Mouse (Mus musculus) kidney, embryonic 14.5 days (tissue): ENCODE data around the gene Natd1. TPM values are rescaled to one million over a fixed set of nuclear protein-coding genes. Genes with fewer than 3 reads are reported as not detected.
"Not testable (repeated sequence)": the region's sequence is repeated elsewhere in the genome, so short reads cannot be mapped to it uniquely, and the experiment has no call there.

Experiments used
- ATAC-seq: fragments of 200-750 bp; cut with Nextera tagmentation; 2 replicates; pipeline ENCODE4 v1.8.0; 2017; ENCODE audit warnings: moderate number of reproducible peaks, mild to moderate bottlenecking, moderate TSS enrichment, moderate library complexity; ENCODE audit not compliant: low FRiP score, low TSS enrichment
- H3K27ac ChIP-seq: fragments of 300-500 bp; sonication (generic); 2 replicates; pipeline ENCODE4 v1.5.1; 2014; ENCODE audit warnings: low read depth, mild to moderate bottlenecking, low read length, moderate library complexity, mixed read lengths
- H3K27me3 ChIP-seq: fragments of 300-500 bp; sonication (generic); 2 replicates; pipeline ENCODE4 v1.6.1; 2014; ENCODE audit warnings: mild to moderate bottlenecking, low read length; ENCODE audit not compliant: control insufficient read depth, insufficient read depth
- H3K36me3 ChIP-seq: fragments of 300-500 bp; sonication (generic); 2 replicates; pipeline ENCODE4 v1.6.1; 2014; ENCODE audit warnings: low read length, mixed read lengths; ENCODE audit not compliant: control insufficient read depth, insufficient read depth
- H3K4me1 ChIP-seq: fragments of 300-500 bp; sonication (generic); 2 replicates; pipeline ENCODE4 v1.6.1; 2014; ENCODE audit warnings: low read length, mixed read lengths; ENCODE audit not compliant: control insufficient read depth, insufficient read depth
- H3K4me2 ChIP-seq: fragments of 300-500 bp; sonication (generic); replicated peaks from 2 replicates; pipeline ENCODE4 v1.6.1; 2014; ENCODE audit warnings: low read depth, mild to moderate bottlenecking, low read length
- H3K4me3 ChIP-seq: fragments of 300-500 bp; sonication (generic); 2 replicates; pipeline ENCODE4 v1.5.1; 2014; ENCODE audit warnings: mild to moderate bottlenecking, low read length
- H3K9ac ChIP-seq: fragments of 300-500 bp; sonication (generic); 2 replicates; pipeline ENCODE4 v1.6.1; 2014; ENCODE audit warnings: low read depth, mild to moderate bottlenecking, low read length, moderate library complexity
- H3K9me3 ChIP-seq: fragments of 300-500 bp; sonication (generic); 2 replicates; pipeline ENCODE4 v1.6.1; 2016; ENCODE audit warnings: low read length; ENCODE audit not compliant: control insufficient read depth
- WGBS: fragments of 180-500 bp; shearing (Covaris S2); extraction: QIAGEN DNeasy Blood & Tissue Kit; methylation state at CpG from one replicate; pipeline ENCODE4 v1.1.7; 2014; 5-methylcytosine and 5-hydroxymethylcytosine counted together
- polyA plus RNA-seq: library from polyadenylated mRNA; unstranded; fragments of >200 nt; fragmentation: Nextera tagmentation; extraction: Ambion mirVana; gene quantifications from 2 replicates; pipeline ENCODE4 v1.2.1, GENCODE M21; 2014

Gene Natd1
- polyA plus RNA-seq, 1 experiment from 2014 or later = 25.0 TPM

DNA sequence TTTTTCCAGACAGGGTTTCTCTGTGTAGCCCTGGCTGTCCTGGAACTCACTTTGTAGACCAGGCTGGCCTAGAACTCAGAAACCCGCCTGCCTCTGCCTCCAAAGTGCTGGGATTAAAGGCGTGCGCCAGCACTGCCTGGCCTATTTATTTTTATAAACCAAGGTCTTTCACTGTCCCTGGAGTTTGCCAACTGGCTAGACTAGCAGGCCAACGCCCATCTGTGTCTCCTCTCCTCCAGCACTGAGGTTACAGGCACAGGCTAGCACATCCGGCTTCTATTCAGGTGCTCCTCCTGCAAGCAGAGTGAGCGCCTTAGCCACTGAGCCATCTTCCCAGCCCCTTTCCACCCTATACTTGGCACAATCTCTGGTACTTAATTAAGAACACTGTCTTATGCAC, 45.1 kb downstream of the Natd1 start:
- not testable (repeated sequence) for ATAC-seq, H3K4me2 ChIP-seq
- WGBS = 96% methylated on average over 6 of the region's 6 CpGs

GRCm38 (mm10) chr11:60867904-60868303, 46.6 kb downstream of the Natd1 start:
- 0 out of 2 replicates have a peak, but pooled peaks have one; percentile 56 for ATAC-seq
- Histone ChIP-seq H3K4me1 (peaks cover 11% of the 10 kb centered on the region; the same call in 1 of the 2 replicates), H3K27ac (no peak overlapping the region), H3K9ac (no peak overlapping the region), H3K4me2 (no peak overlapping the region), H3K9me3 (no peaks in the 10 kb centered on the region), H3K36me3 (peaks cover 39% of the 10 kb centered on the region), H3K27me3 (no peaks in the 10 kb centered on the region), H3K4me3 (no peak overlapping the region)
- 52% methylated on average over 8 of the region's 8 CpGs for WGBS

More for the DNA sequence above, 45.1 kb downstream of the Natd1 start:
- not testable (repeated sequence) for H3K9me3 ChIP-seq, H3K27me3 ChIP-seq, H3K9ac ChIP-seq, H3K27ac ChIP-seq, H3K4me3 ChIP-seq
- H3K4me1 ChIP-seq = peaks cover 14% of the 10 kb centered on the region
- peaks cover 25% of the 10 kb centered on the region for H3K36me3 ChIP-seq

- H3K9ac ChIP-seq = no peak overlapping the region
- ATAC-seq = no peak
- H3K4me3 ChIP-seq = no peak overlapping the region
- H3K4me1 ChIP-seq = peaks cover 8% of the 10 kb centered on the region; the same call in 1 of the 2 replicates
- H3K27ac ChIP-seq = no peak overlapping the region
- peaks cover 39% of the 10 kb centered on the region for H3K36me3 ChIP-seq
- no peaks in the 10 kb centered on the region for H3K27me3 ChIP-seq
- no peak overlapping the region for H3K4me2 ChIP-seq
- WGBS = 86% methylated on average over 3 of the region's 3 CpGs
- H3K9me3 ChIP-seq = no peaks in the 10 kb centered on the region
Measured at GRCm38 (mm10) chr11:60867456-60867855, 47.1 kb downstream of the Natd1 start.

DNA sequence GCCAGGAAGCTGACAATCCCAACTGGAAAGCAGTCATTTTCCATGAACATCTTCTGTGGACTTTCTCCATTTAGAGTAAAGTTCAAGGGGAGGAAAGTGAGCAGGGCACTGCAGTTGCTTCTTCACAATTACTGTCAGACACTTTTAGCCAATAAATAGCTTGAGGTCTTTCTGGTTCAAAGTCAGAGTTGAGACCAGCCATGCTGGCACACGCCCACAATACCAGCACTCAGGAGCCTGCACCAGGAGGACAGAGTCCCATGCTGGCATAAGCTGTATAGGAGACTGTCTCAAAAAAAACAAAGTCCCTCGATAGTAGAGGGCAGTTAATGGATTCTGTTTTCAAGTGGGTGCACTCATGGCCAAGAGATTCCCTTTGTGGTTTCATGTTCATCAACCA, 48.5 kb downstream of the Natd1 start:
- peaks cover 51% of the 10 kb centered on the region for H3K36me3 ChIP-seq
- ATAC-seq = no peak

GRCm38 (mm10) chr11:60864916-60865315, 49.6 kb downstream of the Natd1 start:
- Histone ChIP-seq H3K27ac (no peak overlapping the region), H3K27me3 (no peaks in the 10 kb centered on the region), H3K4me2 (no peak overlapping the region), H3K4me1 (0 out of 2 replicates have a peak, but pooled peaks cover 3% of the 10 kb centered on the region), H3K36me3 (peaks cover 54% of the 10 kb centered on the region), H3K9ac (no peak overlapping the region), H3K9me3 (no peaks in the 10 kb centered on the region), H3K4me3 (no peak overlapping the region)
- no peak for ATAC-seq
- 85% methylated on average over 14 of the region's 14 CpGs for WGBS

More for the DNA sequence above, 48.5 kb downstream of the Natd1 start:
- Histone ChIP-seq H3K9me3 (no peaks in the 10 kb centered on the region), H3K27me3 (no peaks in the 10 kb centered on the region), H3K4me3 (no peak overlapping the region), H3K4me2 (no peak overlapping the region), H3K9ac (no peak overlapping the region), H3K27ac (no peak overlapping the region), H3K4me1 (0 out of 2 replicates have a peak, but pooled peaks cover 3% of the 10 kb centered on the region)
- WGBS = 62% methylated on average over 2 of the region's 2 CpGs

DNA sequence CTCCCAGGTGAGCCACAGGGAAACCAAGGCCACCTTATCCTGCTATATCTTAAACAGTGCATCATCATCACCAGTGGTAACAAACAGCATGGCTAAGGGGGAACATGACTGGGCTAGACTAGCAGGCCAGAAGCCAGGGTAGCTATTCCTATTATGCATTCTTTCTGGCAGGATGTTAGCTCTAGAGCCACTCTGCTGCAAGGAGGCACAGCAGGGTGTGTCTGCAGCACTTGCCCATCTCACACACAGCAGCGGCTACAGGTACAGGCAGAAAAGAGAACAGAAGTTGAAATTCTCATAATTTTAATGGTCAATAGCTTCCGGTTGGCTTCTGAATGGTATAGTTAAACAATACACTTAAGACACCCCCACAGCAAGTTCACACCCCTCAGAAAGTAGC, 50.4 kb downstream of the Natd1 start:
- Histone ChIP-seq H3K9ac (no peak overlapping the region), H3K4me1 (0 out of 2 replicates have a peak, but pooled peaks cover 3% of the 10 kb centered on the region), H3K9me3 (no peaks in the 10 kb centered on the region), H3K4me2 (no peak overlapping the region), H3K4me3 (no peak overlapping the region), H3K27me3 (no peaks in the 10 kb centered on the region), H3K36me3 (peaks cover 51% of the 10 kb centered on the region), H3K27ac (no peak overlapping the region)
- WGBS = 83% methylated on average over 2 of the region's 2 CpGs
- no peak for ATAC-seq

GRCm38 (mm10) chr11:60863196-60863595, 51.4 kb downstream of the Natd1 start:
- no peak for ATAC-seq
- WGBS = 85% methylated on average over 4 of the region's 4 CpGs
- no peaks in the 10 kb centered on the region for H3K27me3 ChIP-seq
- 0 out of 2 replicates have a peak, but pooled peaks cover 3% of the 10 kb centered on the region for H3K4me1 ChIP-seq
- no peak overlapping the region for H3K27ac ChIP-seq
- no peak overlapping the region for H3K4me2 ChIP-seq
- no peak overlapping the region for H3K4me3 ChIP-seq
- H3K9me3 ChIP-seq = no peaks in the 10 kb centered on the region
- H3K36me3 ChIP-seq = peaks cover 56% of the 10 kb centered on the region
- no peak overlapping the region for H3K9ac ChIP-seq

- Histone ChIP-seq H3K9me3 (no peaks in the 10 kb centered on the region), H3K27me3 (no peaks in the 10 kb centered on the region), H3K36me3 (peaks cover 64% of the 10 kb centered on the region), H3K27ac (no peak overlapping the region), H3K4me2 (no peak overlapping the region), H3K9ac (no peak overlapping the region), H3K4me3 (no peak overlapping the region), H3K4me1 (0 out of 2 replicates have a peak, but pooled peaks cover 3% of the 10 kb centered on the region)
- 93% methylated on average over 3 of the region's 3 CpGs for WGBS
- no peak for ATAC-seq
Measured at GRCm38 (mm10) chr11:60861993-60862392, 52.6 kb downstream of the Natd1 start.

DNA sequence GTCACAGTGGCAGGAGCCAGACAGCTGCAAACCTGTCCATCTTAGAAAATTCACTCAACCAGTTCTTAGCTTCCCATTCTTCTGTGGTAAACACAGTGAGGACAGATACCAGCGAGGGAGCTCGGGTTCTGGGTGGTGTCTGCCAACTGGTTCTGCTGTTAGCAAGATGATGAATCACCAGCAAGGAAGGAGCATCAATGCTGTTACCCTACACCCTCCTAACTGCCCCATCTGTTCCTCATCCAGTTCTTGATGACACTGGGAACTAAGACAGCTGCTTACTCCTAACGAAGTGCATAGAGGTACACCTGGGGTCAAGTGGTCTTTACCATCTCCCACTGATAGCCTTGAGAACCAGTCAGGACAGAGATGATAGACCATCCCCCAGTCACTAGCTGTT, 58.0 kb downstream of the Natd1 start:
- Histone ChIP-seq H3K27ac (no peak overlapping the region), H3K9me3 (no peaks in the 10 kb centered on the region)
- WGBS = 46% methylated on average over 3 of the region's 3 CpGs

More for the DNA sequence above, 58.0 kb downstream of the Natd1 start:
- no peak overlapping the region for H3K4me3 ChIP-seq
- no peaks in the 10 kb centered on the region for H3K27me3 ChIP-seq
- H3K9ac ChIP-seq = no peak overlapping the region
- H3K4me2 ChIP-seq = no peak overlapping the region
- peaks cover 64% of the 10 kb centered on the region for H3K36me3 ChIP-seq
- no peak for ATAC-seq
- H3K4me1 ChIP-seq = no peaks in the 10 kb centered on the region
